Mouse (Mus musculus): Measurements from ENCODE around the gene Plvap. TPM values are rescaled to one million over a fixed set of nuclear protein-coding genes. Genes with fewer than 3 reads are reported as not detected.

Plvap gene
- total and polyA plus RNA-seq, 2 experiments from 2014 or later, result 4.0 to 6.9 TPM

- WGBS, result 64% methylated on average over 6 of the region's 6 CpGs
- Histone ChIP-seq H3K4me2 (ENCODE audit: low read depth) (no peak overlapping the region), H3K4me1 (ENCODE audit: insufficient read depth) (no peaks in the 10 kb centered on the region), H3K4me3 (ENCODE audit: low read depth, low read length) (no peak overlapping the region), H3K9me3 (ENCODE audit: low read length) (no peaks in the 10 kb centered on the region), H3K27me3 (ENCODE audit: insufficient read depth, low read length) (peaks cover 28% of the 10 kb centered on the region), H3K9ac (no peak overlapping the region), H3K27ac (ENCODE audit: low read depth, low read length) (no peak overlapping the region), H3K36me3 (ENCODE audit: insufficient read depth) (no peaks in the 10 kb centered on the region)
- no peak for TF ChIP-seq CTCF (IDR thresholded peaks at IDR 0.05; ENCODE audit: low read depth)
- DNase-seq (no peak), ATAC-seq (no peak)
These were observed 42.4 kb upstream of the Plvap start for GRCm38 (mm10) chr8:71554001-71554400.

- no peak overlapping the region for H3K4me2 ChIP-seq (ENCODE audit: low read depth)
- no peak overlapping the region for H3K4me3 ChIP-seq (ENCODE audit: low read depth, low read length)
- ATAC-seq (no peak), DNase-seq (no peak)
- 73% methylated on average over 6 of the region's 6 CpGs for WGBS
- no peaks in the 10 kb centered on the region for H3K9me3 ChIP-seq (ENCODE audit: low read length)
- no peak overlapping the region for H3K9ac ChIP-seq
- H3K27ac ChIP-seq (ENCODE audit: low read depth, low read length), result no peak overlapping the region
- no peak for TF ChIP-seq CTCF (IDR thresholded peaks at IDR 0.05; ENCODE audit: low read depth)
- H3K27me3 ChIP-seq (ENCODE audit: insufficient read depth, low read length), result peaks cover 16% of the 10 kb centered on the region
- H3K4me1 ChIP-seq (ENCODE audit: insufficient read depth), result no peaks in the 10 kb centered on the region
- peaks cover 9% of the 10 kb centered on the region for H3K36me3 ChIP-seq (ENCODE audit: insufficient read depth)
These were observed 41.2 kb upstream of the Plvap start for GRCm38 (mm10) chr8:71552770-71553169.

- 68% methylated on average over 7 of the region's 7 CpGs for WGBS
- Histone ChIP-seq H3K9me3 (ENCODE audit: low read length) (no peaks in the 10 kb centered on the region), H3K4me2 (ENCODE audit: low read depth) (no peak overlapping the region), H3K4me3 (ENCODE audit: low read depth, low read length) (no peak overlapping the region), H3K27me3 (ENCODE audit: insufficient read depth, low read length) (no peaks in the 10 kb centered on the region), H3K4me1 (ENCODE audit: insufficient read depth) (no peaks in the 10 kb centered on the region), H3K9ac (no peak overlapping the region), H3K27ac (ENCODE audit: low read depth, low read length) (no peak overlapping the region), H3K36me3 (ENCODE audit: insufficient read depth) (peaks cover 23% of the 10 kb centered on the region)
- TF ChIP-seq CTCF (IDR thresholded peaks at IDR 0.05; ENCODE audit: low read depth), result no peak
- DNase-seq (no peak), ATAC-seq (no peak)
These were observed 39.2 kb upstream of the Plvap start for GRCm38 (mm10) chr8:71550754-71551153.

GRCm38 (mm10) chr8:71547590-71547989, 36.0 kb upstream of the Plvap start:
- H3K27ac ChIP-seq (ENCODE audit: low read depth, low read length), result no peak overlapping the region
- DNase-seq (no peak), ATAC-seq (no peak)
- WGBS, result 90% methylated on average over 7 of the region's 7 CpGs
- TF ChIP-seq CTCF (IDR thresholded peaks at IDR 0.05; ENCODE audit: low read depth), result no peak
- H3K4me2 ChIP-seq (ENCODE audit: low read depth), result no peak overlapping the region
- H3K36me3 ChIP-seq (ENCODE audit: insufficient read depth), result peaks cover 32% of the 10 kb centered on the region
- no peak overlapping the region for H3K4me3 ChIP-seq (ENCODE audit: low read depth, low read length)
- no peaks in the 10 kb centered on the region for H3K9me3 ChIP-seq (ENCODE audit: low read length)
- no peak overlapping the region for H3K9ac ChIP-seq
- H3K27me3 ChIP-seq (ENCODE audit: insufficient read depth, low read length), result no peaks in the 10 kb centered on the region
- no peaks in the 10 kb centered on the region for H3K4me1 ChIP-seq (ENCODE audit: insufficient read depth)

- no peaks in the 10 kb centered on the region for H3K9me3 ChIP-seq (ENCODE audit: low read length)
- H3K4me1 ChIP-seq (ENCODE audit: insufficient read depth), result no peaks in the 10 kb centered on the region
- TF ChIP-seq CTCF (IDR thresholded peaks at IDR 0.05; ENCODE audit: low read depth), result no peak
- no peak overlapping the region for H3K9ac ChIP-seq
- H3K4me3 ChIP-seq (ENCODE audit: low read depth, low read length), result no peak overlapping the region
- no peak for ATAC-seq
- H3K36me3 ChIP-seq (ENCODE audit: insufficient read depth), result peaks cover 32% of the 10 kb centered on the region
- DNase-seq, result no peak
- H3K27ac ChIP-seq (ENCODE audit: low read depth, low read length), result no peak overlapping the region
- H3K27me3 ChIP-seq (ENCODE audit: insufficient read depth, low read length), result no peaks in the 10 kb centered on the region
- no peak overlapping the region for H3K4me2 ChIP-seq (ENCODE audit: low read depth)
- 93% methylated on average over 11 of the region's 11 CpGs for WGBS
These were observed 33.5 kb upstream of the Plvap start for GRCm38 (mm10) chr8:71545053-71545452.

GRCm38 (mm10) chr8:71543755-71544154, 32.2 kb upstream of the Plvap start:
- peak overlapping the region; percentile 90 for H3K4me2 ChIP-seq (ENCODE audit: low read depth)
- H3K36me3 ChIP-seq (ENCODE audit: insufficient read depth), result peaks cover 31% of the 10 kb centered on the region
- no peaks in the 10 kb centered on the region for H3K4me1 ChIP-seq (ENCODE audit: insufficient read depth)
- no peak overlapping the region for H3K27ac ChIP-seq (ENCODE audit: low read depth, low read length)
- no peaks in the 10 kb centered on the region for H3K27me3 ChIP-seq (ENCODE audit: insufficient read depth, low read length)
- peak overlapping the region; percentile 75 for H3K4me3 ChIP-seq (ENCODE audit: low read depth, low read length)
- 91% methylated on average over 9 of the region's 9 CpGs for WGBS
- DNase-seq, result no peak
- ATAC-seq, result no peak
- peak overlapping the region; percentile 74; the same call in 1 of the 2 replicates for H3K9ac ChIP-seq
- TF ChIP-seq CTCF (IDR thresholded peaks at IDR 0.05; ENCODE audit: low read depth), result no peak
- H3K9me3 ChIP-seq (ENCODE audit: low read length), result no peaks in the 10 kb centered on the region

- H3K4me1 ChIP-seq (ENCODE audit: insufficient read depth), result no peaks in the 10 kb centered on the region
- H3K27me3 ChIP-seq (ENCODE audit: insufficient read depth, low read length), result no peaks in the 10 kb centered on the region
- H3K27ac ChIP-seq (ENCODE audit: low read depth, low read length), result 0 out of 2 replicates have a peak within 1 kb of the TSS, but pooled peaks have one; percentile 31
- H3K9ac ChIP-seq, result peak within 1 kb of the TSS; percentile 74
- H3K36me3 ChIP-seq (ENCODE audit: insufficient read depth), result peaks cover 24% of the 10 kb centered on the region
- H3K9me3 ChIP-seq (ENCODE audit: low read length), result no peaks in the 10 kb centered on the region
- H3K4me2 ChIP-seq (ENCODE audit: low read depth), result peak within 1 kb of the TSS; percentile 90
- TF ChIP-seq CTCF (IDR thresholded peaks at IDR 0.05; ENCODE audit: low read depth), result no peak
- H3K4me3 ChIP-seq (ENCODE audit: low read depth, low read length), result peak within 1 kb of the TSS; percentile 75
- ATAC-seq, result peak; percentile 97
- DNase-seq, result peak; percentile 98
- 0% methylated on average over 51 of the region's 55 CpGs for whole genome bisulfite sequencing
These were observed 31.2 kb upstream of the Plvap start, which contains the start of gene Mvb12a for GRCm38 (mm10) chr8:71542632-71543343. TSS of gene Mvb12a (plus strand) at chr8:71542922.

All from forebrain, postnatal 0 days (tissue).